Mouse (Mus musculus): Measurements from ENCODE around the gene Tnrc6c.

Tnrc6c gene

DNA sequence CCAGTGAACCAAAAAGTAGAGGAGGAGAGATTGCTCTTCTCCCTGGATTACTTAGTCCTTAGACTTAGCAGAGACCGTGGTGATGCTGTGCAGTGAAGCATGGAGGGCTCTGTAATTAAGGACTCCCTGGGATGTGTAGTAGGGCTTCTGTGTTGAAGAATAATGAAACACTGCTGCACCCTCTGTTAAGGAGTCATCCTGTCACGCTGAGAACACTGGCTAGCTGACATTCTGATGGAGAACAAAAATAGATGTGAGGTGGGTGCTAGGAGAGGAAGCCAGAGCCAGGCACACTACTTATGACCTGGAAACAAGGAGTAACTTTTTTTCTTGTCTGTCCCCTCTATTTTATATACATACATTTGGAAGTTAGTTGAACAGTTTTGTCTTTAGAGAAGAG, 22.6 kb downstream of the Tnrc6c start:
- DNase-seq (ENCODE audit: low spot score), result no peak

DNA sequence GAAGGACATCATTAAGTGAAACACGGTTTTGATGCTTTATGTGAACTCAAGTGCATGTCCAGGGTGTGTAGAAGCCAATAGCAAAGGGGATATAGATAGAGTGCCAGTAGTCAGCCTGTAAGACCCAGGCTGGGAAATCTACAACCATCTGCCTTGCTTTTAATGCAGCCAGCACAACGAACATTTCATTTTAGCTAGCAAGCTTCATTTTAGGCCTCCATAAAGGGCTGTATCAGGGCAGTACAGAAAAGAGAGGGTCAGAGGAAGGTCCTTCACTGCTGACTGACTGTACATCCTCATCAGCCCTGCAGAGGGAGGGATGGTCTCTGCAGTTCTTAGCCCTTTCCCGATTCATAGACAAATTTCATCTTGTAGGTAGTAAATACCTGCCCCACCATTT, 23.0 kb downstream of the Tnrc6c start:
- DNase-seq (ENCODE audit: low spot score), result no peak

DNA sequence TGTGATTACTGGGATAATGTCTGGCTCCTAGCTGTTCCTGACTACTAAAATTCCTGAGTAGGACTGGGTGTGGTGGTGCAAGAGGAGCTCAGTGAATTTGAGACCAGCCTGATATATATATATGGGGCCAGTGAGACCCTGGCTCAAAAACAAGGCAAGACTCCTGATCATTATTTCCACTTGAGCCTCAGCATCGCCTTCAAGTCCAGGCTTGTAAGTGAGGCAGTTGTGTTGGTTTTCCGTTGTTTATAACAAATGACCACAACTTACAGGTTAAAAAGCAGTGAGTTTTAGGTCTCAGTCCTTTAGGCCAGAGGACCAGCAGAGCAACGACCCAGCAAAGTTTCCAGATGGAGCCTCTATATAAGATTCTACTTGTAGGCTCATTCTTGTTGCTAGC, 23.5 kb downstream of the Tnrc6c start:
- DNase-seq (ENCODE audit: low spot score), result no peak

DNA sequence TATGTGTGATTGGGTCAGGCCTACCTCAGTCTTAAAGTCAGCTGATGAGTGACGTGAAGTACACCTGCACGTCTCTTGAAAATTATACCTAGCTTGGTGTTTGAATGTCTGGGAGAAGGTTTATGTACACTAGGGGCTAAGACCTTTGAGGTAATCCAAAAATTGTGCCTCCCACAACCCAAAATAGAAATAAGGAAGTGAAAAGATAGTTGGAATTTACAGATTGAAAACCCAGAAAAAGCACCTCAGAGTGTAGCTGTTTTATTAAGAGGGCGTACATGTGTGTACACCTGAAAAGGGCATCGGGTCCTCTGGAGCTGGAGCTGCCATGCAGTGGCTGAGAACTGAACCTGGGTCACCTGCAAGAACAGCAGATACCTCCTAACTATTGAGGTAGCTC, 24.1 kb downstream of the Tnrc6c start:
- DNase-seq (ENCODE audit: low spot score), result no peak

DNA sequence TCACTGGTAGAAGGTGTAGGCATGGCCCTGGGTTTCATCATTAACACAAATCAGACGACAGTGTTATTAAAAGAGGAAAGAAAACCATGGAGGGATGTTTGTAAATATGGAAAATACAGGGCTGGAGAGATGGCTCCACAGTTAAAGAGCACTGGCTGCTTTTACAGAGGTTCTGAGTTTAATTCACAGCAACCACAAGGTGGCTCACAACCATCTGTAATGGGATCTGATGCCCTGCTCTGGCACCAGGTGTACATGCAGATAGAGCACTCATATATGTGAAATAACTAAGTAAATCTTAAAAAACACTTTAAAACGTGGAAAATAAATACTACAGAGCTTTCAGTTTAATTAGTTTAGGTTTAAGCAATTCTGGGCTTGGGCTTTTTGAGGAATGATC, 24.7 kb downstream of the Tnrc6c start:
- no peak for DNase-seq (ENCODE audit: low spot score)

DNA sequence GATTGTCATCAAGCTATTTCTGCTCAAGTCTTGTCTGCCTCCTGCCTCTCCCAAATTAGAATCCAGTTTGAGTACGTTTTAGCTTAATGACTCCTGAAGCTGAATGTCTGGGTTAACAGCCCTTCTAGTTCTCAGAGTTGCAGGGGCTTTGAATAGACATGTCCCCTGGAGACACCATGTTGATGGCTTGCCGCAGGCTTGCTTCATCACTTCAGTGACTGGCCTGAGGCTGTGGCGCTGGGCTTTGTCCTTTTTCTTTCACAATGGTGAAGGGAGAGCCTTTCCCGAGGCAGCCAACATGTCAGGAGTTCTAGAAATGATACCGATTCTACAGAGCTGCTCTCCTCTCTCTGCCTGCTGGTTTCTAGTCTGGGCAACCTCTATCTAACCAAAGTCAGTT, 30.6 kb downstream of the Tnrc6c start:
- DNase-seq (ENCODE audit: low spot score), result peak; percentile 14

DNA sequence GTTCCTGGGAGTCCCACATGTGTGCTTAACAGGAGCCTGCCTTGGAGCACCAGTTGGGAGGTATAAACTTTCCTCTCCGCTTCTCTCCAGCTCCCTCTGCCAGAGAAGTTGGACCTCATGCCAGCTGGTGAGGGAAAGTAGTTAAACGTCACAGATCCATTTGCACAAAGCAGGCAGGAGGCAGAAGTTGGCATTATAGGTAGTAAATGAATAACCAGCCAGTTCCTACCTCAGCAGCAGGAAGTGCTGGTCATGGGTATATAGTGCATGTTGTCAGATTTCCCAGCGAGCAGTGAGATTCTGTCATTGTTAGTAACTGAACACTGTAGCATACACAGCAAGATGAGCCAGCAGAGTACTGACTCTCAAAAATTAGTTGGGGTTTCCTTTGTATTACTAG, 31.4 kb downstream of the Tnrc6c start:
- DNase-seq (ENCODE audit: low spot score), result no peak

DNA sequence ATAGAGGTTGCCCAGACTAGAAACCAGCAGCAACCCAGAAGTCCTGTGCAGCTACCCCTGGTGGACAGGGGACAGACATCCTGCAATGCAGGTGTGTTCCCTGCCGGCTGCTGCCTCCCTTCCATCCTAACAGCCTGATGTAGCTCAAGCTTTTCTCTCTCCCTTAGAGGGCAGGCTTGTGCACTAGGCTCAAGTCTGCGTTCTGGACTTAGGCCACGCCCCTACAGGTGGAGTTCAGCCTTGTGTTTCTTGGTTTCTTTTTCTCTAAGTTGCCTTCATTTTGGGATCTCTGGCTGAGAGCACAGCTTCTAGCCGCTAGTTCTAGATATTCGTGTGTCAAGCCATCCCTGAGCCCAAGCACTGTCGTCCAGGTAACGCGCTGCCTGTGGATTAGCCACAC, 31.9 kb downstream of the Tnrc6c start:
- no peak for DNase-seq (ENCODE audit: low spot score)

DNA sequence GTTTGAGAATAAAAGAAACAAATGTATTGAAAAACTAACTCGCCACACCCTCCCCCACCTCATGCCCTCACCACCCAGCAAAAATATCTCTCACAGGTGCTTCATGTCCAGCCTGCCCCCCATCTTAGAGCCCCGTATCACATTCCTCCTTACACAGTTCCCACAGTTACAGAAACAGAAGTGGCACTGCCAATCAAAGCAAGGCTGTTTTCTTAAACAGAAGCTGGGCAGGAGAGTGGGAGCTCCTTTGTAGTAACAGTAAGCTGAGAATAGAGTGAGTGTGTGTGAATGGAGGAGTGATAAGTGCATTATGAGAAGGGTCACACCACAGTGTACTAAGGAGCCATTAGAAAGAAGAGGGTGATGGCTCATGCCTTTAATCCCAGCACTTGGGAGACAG, 34.5 kb downstream of the Tnrc6c start:
- DNase-seq (ENCODE audit: low spot score), result no peak

DNA sequence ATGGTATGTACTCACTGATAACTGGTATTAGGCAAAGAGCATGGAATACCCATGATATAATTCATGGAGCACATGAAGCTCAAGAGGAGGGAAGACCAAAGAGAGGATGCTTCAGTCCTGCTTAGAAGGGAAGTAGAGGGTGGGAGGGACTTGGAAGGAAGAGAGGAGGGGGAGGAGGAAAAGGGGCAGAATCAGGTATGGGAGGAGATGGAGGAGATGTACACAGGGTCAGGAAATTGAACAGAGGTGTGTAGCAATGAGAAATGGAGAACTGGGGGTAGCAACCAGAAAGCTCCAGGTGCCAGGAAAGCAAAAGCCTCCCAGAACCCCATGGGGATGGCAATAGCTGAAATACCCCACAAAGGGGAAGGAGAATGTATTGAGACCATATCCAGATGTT, 37.2 kb downstream of the Tnrc6c start:
- DNase-seq (ENCODE audit: low spot score), result no peak

DNA sequence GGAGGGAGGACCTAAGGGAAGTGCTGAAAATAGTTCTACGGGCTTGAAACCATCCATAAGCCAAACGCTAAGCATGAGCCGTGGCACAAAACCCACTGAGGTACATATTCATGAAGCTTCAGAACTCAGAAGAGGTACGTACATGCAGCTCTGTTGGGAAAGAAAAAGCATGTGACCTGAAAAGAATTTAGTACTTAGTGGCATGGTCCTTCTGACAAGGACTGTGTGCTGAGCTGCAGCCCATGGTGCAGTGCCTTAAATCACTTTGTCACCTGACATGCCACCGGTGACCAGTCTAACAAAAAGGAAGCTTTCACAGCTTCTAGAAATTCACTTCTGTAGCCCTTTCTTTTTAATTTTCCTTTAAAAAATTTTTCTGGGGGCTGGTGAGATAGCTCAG, 40.0 kb downstream of the Tnrc6c start:
- no peak for DNase-seq (ENCODE audit: low spot score)

DNA sequence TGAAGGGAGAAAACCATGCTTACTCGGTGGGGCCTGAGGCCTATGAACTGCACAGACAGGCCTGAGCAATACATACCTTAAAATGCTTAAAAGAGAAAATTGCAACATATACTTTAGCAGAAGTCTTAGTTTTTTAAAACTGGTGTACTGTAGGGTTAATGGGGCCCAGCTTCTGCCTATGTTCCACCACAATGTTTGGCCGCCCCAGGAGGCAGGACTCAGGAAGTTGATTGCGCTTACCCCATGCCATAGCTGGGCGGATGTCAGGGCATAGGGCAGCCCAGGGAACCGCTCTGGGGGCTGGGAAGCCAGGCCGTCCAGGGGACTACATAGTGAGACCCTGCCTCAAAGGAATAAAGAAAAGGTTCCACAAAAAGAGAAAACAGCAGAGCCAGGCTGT, 42.5 kb downstream of the Tnrc6c start:
- no peak for DNase-seq (ENCODE audit: low spot score)

DNA sequence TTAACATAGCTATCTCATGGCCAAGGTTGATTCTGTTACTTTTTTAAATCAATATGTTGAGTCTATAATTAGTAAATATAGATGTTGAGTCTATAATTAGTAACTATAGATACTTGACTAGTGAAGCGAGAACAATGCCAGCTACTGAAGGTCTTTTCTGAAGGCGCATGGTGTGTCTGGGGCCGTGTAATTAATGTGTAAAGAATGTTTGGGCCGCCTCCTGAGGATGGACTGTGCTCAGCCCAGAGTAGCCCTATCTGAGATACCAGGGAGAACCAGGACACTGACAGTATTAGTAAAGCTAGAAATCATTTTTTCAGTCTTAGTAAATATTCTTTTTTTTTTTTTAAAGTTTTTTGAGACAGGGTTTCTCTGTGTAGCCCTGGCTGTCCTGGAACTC, 46.8 kb downstream of the Tnrc6c start:
- no peak for DNase-seq (ENCODE audit: low spot score)

DNA sequence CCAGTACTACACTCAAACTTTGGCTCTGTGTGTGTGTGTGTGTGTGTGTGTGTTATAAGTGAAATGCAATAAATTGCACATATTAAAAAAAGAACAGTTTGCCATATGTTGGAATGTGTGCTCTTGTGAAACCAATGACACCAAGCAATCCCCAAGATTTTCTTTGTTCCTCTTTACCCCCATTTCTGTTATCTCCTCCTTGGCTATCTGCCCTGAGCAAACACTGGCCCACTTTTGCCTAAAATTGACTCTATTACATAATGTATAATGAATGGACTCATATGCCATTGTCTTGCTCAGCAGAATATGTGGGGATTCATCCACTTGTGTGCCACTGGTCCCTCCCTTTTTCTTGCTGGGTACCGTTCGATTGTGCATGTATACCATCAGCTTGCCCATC, 52.2 kb downstream of the Tnrc6c start:
- no peak for DNase-seq (ENCODE audit: low spot score)

DNA sequence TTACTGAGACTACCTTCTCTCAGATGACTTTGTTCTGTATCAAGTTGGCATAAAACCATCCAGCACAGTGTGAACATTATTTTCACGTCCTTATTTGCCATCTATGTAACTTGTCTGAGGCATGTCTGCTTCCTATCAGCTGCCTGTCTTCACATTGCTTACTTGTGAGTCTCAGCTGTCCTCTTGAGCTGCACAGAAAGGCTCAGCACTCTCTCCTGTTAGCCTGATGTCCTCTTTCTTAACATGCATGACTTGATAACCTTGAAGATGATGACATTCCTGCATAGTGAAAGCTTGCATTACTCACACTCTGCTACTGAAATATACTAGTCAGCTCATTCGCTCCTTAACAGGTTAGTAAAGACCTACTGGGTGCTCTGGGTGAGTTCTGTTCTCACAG, 53.1 kb downstream of the Tnrc6c start:
- no peak for DNase-seq (ENCODE audit: low spot score)

DNA sequence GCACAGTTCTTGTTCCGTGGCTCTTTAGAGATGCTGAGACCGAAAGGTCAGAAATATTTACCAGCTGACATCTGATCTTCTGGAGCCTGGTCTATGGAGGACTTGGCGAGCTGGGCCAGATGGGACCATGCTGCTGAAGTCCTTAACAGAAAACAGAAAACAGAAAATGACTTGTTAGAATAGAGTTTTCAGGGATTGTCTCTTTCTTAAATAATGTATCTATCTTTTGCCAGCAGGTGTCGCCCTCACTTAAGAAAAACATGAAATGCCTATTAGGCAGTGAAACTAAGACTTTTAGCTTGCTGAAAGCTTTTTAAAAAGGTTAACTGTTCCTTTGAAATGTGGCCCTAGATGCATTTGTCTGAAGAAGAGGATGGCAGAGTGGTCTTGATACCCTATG, 55.2 kb downstream of the Tnrc6c start:
- DNase-seq (ENCODE audit: low spot score), result peak; percentile 79

DNA sequence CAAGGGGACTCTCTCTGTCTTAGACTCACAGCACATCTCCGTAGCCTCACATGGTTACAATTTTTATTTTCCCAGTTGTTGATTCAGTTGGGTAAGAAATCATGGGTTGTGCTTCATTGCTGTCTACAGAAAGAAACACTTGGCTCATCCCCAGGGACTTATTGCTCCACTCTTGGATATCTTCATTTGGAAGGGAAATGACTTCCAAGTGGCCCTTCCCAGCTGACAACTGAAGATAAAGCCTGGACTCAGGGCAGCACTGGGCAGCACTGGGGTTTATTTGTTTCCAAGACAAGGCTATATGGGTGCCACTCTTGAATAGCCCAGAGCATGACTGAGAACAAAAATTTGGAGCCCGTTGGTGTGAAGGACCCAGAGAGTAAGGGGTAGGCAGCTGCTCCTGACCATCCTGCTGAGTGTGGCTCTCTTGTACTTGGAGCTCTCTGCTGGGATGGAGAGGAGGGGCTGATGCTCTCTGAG, 56.8 kb downstream of the Tnrc6c start:
- DNase-seq (ENCODE audit: low spot score), result no peak

DNA sequence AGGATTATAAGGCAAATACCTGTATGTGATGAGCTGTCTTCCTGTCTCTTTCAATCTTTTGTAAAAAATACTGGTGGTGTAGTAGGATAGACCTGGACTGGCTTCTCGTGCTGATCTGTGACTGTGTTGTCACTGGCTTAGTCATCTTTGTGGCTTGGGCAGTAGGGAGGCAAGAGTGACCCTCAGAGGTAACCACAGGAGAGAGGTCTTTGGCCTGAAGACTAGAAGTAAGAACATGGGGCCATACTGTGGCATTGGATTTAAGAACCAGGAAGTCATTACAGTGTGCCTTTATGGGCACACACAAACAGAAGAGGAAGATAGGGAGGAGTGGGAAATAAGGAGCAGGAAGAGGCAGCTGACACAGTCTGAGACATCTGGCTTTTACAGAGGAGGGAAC, 58.0 kb downstream of the Tnrc6c start:
- DNase-seq (ENCODE audit: low spot score), result no peak

DNA sequence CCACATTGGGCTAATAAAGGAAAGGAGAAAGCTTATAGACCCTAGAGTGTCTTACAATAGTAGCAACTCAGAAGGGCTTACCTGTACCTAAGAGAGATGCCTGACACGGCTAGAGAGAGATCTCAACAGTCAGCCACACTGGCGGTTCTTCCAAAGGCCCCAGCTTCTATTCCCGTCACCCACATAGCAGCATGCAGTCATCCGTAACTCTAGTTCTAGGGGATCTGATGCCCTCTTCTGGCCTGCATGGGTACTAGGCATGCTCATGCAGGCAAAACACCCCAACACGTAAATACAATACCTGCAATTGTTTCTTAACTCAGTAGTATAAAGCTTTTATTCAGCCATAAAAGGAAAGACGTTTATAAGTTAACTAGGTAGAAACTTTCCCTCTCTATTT, 59.3 kb downstream of the Tnrc6c start:
- no peak for DNase-seq (ENCODE audit: low spot score)

DNA sequence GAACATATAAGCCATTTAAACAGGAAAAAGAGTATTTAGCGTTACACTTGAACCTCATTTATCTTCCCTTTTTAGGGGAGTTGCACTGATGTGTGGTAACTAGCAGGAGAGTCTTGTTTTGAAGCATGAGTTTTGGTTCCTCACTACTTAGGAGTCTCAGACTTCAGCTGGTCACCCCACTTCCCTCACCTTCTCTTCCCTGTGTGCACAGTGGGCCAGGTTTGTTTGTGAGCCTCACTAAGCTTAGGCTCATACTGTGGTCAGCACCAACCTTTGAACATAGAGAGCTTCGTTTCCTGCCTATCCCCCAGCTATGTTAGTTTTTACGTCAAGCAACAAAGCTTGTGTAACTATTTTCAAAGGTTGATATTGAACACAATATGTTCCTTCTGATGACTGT, 64.7 kb downstream of the Tnrc6c start:
- DNase-seq (ENCODE audit: low spot score), result no peak

DNA sequence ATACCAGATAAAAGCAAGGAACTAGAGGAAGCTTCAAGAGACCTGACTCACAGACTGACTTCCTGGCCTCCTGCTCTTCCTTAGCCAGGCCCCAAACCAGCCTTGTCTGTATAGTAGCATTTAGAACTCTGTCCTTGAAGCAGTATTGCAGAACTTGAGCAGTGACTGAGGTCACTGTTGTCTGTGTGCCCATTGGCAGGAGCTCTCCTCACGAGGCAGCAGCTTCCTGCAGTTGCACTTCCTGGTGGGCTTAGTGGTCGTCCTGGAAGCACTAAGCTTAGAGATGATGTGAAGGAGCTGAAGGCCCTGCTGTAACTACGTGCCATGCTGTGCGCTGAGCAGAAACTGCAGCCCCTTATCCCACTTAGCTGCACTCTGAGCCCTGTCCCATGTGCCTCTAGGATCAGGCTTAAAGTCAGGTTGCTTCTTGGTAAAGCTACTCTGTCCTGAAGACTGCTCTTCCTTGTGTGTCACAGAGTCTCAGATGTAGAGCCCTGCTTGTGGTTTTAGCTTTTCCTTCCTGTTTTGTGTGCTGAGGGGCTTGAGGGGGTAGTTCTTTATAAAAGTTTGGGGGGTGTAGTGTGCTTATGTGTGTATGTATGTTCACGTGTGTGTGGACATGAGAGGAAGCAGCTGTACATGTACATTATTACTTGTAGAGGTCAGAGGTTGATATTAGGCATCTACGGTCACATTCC, 70.7 kb downstream of the Tnrc6c start:
- no peak for DNase-seq (ENCODE audit: low spot score)

DNA sequence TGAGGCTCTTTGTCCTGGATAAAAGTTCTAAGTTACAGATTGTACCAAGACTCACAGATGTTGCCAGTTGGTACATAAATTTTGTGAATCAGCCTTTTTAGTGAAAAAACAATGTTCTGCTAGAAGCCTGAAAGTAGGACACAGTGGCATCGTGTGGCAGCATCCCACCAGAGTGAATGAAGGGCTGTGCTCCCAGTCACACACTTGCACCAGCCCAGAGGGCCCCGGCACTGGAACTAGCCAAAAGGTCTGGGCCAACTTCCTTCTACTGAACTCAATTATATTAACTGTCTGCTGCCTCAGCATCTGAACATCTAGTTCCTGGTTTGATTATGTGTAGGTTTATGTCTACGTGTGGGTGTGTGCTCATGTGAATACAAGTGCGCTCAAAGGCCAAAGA, 72.9 kb downstream of the Tnrc6c start:
- DNase-seq (ENCODE audit: low spot score), result no peak

DNA sequence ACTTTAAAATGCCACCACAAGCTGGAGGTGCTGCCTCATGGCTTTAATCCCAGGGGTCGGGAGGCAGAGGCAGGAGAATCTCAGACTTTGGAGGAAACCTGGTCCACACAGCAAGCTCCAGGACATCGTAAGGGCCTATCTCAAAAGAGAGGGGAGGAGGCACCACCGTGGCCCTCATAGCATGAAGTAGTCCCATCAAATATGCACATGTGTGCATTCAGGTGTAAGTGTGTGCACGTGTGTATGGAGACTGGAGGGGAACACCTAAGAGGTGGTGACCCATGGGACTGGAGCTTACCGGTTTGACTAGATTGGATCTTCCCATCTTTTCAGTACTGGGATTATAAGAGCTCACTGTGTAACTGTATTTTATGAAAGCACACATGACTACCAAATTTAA, 74.2 kb downstream of the Tnrc6c start:
- no peak for DNase-seq (ENCODE audit: low spot score)

DNA sequence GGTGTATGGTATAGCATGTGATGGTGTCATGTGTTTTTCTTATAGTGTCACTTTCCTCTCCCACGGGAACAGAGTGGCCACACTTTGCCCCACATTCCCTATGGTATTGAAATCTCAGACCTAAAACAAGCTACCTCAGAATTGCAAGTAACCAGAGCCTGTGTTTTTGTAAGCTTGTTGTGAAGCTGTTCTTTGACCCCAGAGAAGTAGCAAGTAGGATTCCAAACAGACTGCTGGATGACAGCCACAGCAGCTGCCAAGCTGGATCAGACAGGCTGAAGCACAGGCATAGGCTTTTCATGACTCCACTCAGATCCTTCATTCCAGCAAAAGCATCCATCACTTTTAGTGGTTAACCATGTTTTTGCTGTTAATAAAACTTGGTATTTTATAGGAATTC, 74.8 kb downstream of the Tnrc6c start:
- DNase-seq (ENCODE audit: low spot score), result peak; percentile 30

DNA sequence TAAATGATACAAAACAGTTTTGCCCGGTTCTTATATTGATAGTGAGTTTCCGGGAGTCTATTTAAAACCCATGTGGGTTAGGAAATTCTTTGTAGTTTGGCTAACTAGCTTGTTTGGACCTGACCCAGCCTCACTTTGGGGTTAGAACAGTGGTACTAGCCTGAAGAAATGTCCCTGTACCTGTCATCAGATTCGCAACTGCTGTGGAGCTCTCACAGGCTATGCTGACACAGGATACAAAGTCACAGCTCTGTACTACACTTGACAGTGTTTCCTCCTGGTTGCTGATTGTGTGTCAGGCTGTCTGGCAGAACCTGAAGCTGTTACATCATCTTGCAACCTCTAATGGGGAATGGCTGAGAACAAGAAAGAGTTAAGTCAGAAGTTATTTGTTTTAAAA, 75.3 kb downstream of the Tnrc6c start:
- DNase-seq (ENCODE audit: low spot score), result no peak
